In genomic region chr6:128300134-128301001, GRCm38 (mm10) we compare ENCODE assay signal across 8 mouse cellular contexts. TPM values are rescaled to one million over a fixed set of nuclear protein-coding genes. Genes with fewer than 3 reads are reported as not detected.
DNase-seq lines count a peak whose midpoint lies in the region; ATAC-seq lines count a peak whose summit lies in the region.

Gene Tead4, minus strand, starts transcription at chr6:128300823.

- H3K4me2 ChIP-seq in hindbrain, embryonic 11.5 days (replicated peaks; ENCODE audit: low read depth, low read length) = peak within 1 kb of the TSS; percentile 98
- peak within 1 kb of the TSS; percentile 98 for H3K4me2 ChIP-seq in limb, embryonic 13.5 days (replicated peaks)
- peak within 1 kb of the TSS; percentile 99 for H3K4me2 ChIP-seq in midbrain, embryonic 11.5 days
- H3K4me2 ChIP-seq in stomach, embryonic 15.5 days = peak within 1 kb of the TSS; percentile 94

- H3K9me3 ChIP-seq in hindbrain, embryonic 11.5 days (ENCODE audit: control insufficient read depth, low read length) = no peaks in the 10 kb centered on the region
- H3K9me3 ChIP-seq in limb, embryonic 13.5 days = peaks cover 5% of the 10 kb centered on the region; the same call in 1 of the 2 replicates
- peaks cover 2% of the 10 kb centered on the region; the same call in 1 of the 2 replicates for H3K9me3 ChIP-seq in midbrain, embryonic 11.5 days (ENCODE audit: control insufficient read depth, low read length)
- no peaks in the 10 kb centered on the region for H3K9me3 ChIP-seq in stomach, embryonic 15.5 days

- peak; percentile 90 for DNase-seq in adrenal gland, adult 2 months
- peak; percentile 72 for DNase-seq in cerebellum, adult 9-10 months
- DNase-seq in gastrocnemius, adult 18-20 months (ENCODE audit: low spot score) = peak; percentile 64
- DNase-seq in hindbrain, embryonic 11.5 days (ENCODE audit: low spot score) = peak; percentile 67
- DNase-seq in midbrain, embryonic 11.5 days (ENCODE audit: low spot score, missing footprints) = peak; percentile 96
- DNase-seq in spleen, postnatal 14 days (ENCODE audit: low spot score in 2 of 2) = no peak

- H3K4me1 ChIP-seq in hindbrain, embryonic 11.5 days (replicated peaks; ENCODE audit: control insufficient read depth, insufficient read depth, low read length) = peaks cover 2% of the 10 kb centered on the region
- peaks cover 35% of the 10 kb centered on the region for H3K4me1 ChIP-seq in limb, embryonic 13.5 days
- H3K4me1 ChIP-seq in midbrain, embryonic 11.5 days (ENCODE audit: control insufficient read depth, insufficient read depth, low read length) = peaks cover 13% of the 10 kb centered on the region
- H3K4me1 ChIP-seq in stomach, embryonic 15.5 days = peaks cover 25% of the 10 kb centered on the region

- peak within 1 kb of the TSS; percentile 64 for H3K4me3 ChIP-seq in hindbrain, embryonic 11.5 days (ENCODE audit: low read depth, low read length)
- peak within 1 kb of the TSS; percentile 70 for H3K4me3 ChIP-seq in limb, embryonic 13.5 days
- H3K4me3 ChIP-seq in midbrain, embryonic 11.5 days (ENCODE audit: low read depth, low read length) = peak within 1 kb of the TSS; percentile 64
- H3K4me3 ChIP-seq in stomach, embryonic 15.5 days (replicated peaks) = peak within 1 kb of the TSS; percentile 73

- WGBS in hindbrain, embryonic 11.5 days = under 1% methylated on average over 79 of the region's 81 CpGs
- under 1% methylated on average over 77 of the region's 81 CpGs for WGBS in limb, embryonic 13.5 days
- WGBS in midbrain, embryonic 11.5 days = under 1% methylated on average over 68 of the region's 81 CpGs
- WGBS in stomach, embryonic 15.5 days = under 1% methylated on average over 70 of the region's 81 CpGs

- H3K27me3 ChIP-seq in hindbrain, embryonic 11.5 days (ENCODE audit: control insufficient read depth, insufficient read depth, low read length) = peaks cover 33% of the 10 kb centered on the region
- H3K27me3 ChIP-seq in limb, embryonic 13.5 days = peaks cover 54% of the 10 kb centered on the region
- H3K27me3 ChIP-seq in midbrain, embryonic 11.5 days (ENCODE audit: control insufficient read depth, insufficient read depth, low read length) = peaks cover 47% of the 10 kb centered on the region
- H3K27me3 ChIP-seq in stomach, embryonic 15.5 days (replicated peaks) = peaks cover 31% of the 10 kb centered on the region

- no peak within 1 kb of the TSS for H3K27ac ChIP-seq in hindbrain, embryonic 11.5 days (ENCODE audit: low read depth, low read length)
- H3K27ac ChIP-seq in limb, embryonic 13.5 days = no peak within 1 kb of the TSS
- no peak within 1 kb of the TSS for H3K27ac ChIP-seq in midbrain, embryonic 11.5 days (ENCODE audit: low read depth, low read length)
- peak within 1 kb of the TSS; percentile 70 for H3K27ac ChIP-seq in stomach, embryonic 15.5 days

- ATAC-seq in hindbrain, embryonic 11.5 days (ENCODE audit: low FRiP score) = peak; percentile 72
- peak; percentile 80 for ATAC-seq in limb, embryonic 13.5 days (ENCODE audit: low FRiP score, low read depth)
- ATAC-seq in midbrain, embryonic 11.5 days (ENCODE audit: low FRiP score) = peak; percentile 77
- peak; percentile 87 for ATAC-seq in stomach, embryonic 15.5 days (ENCODE audit: insufficient read depth, low FRiP score, low read depth)

- H3K9ac ChIP-seq in hindbrain, embryonic 11.5 days (ENCODE audit: low read depth, low read length) = peak within 1 kb of the TSS; percentile 63
- peak within 1 kb of the TSS; percentile 73 for H3K9ac ChIP-seq in limb, embryonic 13.5 days
- peak within 1 kb of the TSS; percentile 60 for H3K9ac ChIP-seq in midbrain, embryonic 11.5 days (ENCODE audit: low read length)
- peak within 1 kb of the TSS; percentile 34; the same call in 1 of the 2 replicates for H3K9ac ChIP-seq in stomach, embryonic 15.5 days

- no peaks in the 10 kb centered on the region for H3K36me3 ChIP-seq in hindbrain, embryonic 11.5 days (ENCODE audit: control insufficient read depth, insufficient read depth, low read length)
- H3K36me3 ChIP-seq in limb, embryonic 13.5 days = no peaks in the 10 kb centered on the region
- no peaks in the 10 kb centered on the region for H3K36me3 ChIP-seq in midbrain, embryonic 11.5 days (ENCODE audit: control insufficient read depth, insufficient read depth, low read length)
- no peaks in the 10 kb centered on the region for H3K36me3 ChIP-seq in stomach, embryonic 15.5 days

RNA-seq across cellular contexts. Expression of gene Tead4, which starts in this region (rescaled TPM):
- total RNA-seq in adrenal gland, adult 2 months (2021) = 1 to 10 TPM; 2.7 to 2.9 TPM
- polyA plus RNA-seq in adrenal gland, adult 2 months (2012; rRNA removed) = 2.9 and 3.6 TPM in 2 replicates
- total RNA-seq in gastrocnemius, adult 18-20 months (2021) = 10 to 100 TPM in 1 of 2 experiments, 1 to 10 TPM in 1; 6.2 to 11.1 TPM
- polyA plus RNA-seq in hindbrain, embryonic 11.5 days (2014; fragmentation: Nextera tagmentation; extraction: Ambion mirVana) = 1.4 and 1.7 TPM in 2 replicates
- 4.2 and 5.4 TPM in 2 replicates for polyA plus RNA-seq in limb, embryonic 13.5 days (2015; fragmentation: Nextera tagmentation; extraction: Ambion mirVana)
- 0.39 and 1.7 TPM in 2 replicates for polyA plus RNA-seq in midbrain, embryonic 11.5 days (2014; fragmentation: Nextera tagmentation; extraction: Ambion mirVana)
- polyA plus RNA-seq in stomach, embryonic 15.5 days (2015; fragmentation: Nextera tagmentation; extraction: Ambion mirVana) = 1.6 and 2.8 TPM in 2 replicates

Comparison
In these comparisons a context has a peak if more than half of its experiments do, and no peak if none do; other contexts are left out.
1. DNase-seq: peak in adrenal gland, adult 2 months (single experiment), cerebellum, adult 9-10 months (single experiment), gastrocnemius, adult 18-20 months (single experiment), hindbrain, embryonic 11.5 days (single experiment) and midbrain, embryonic 11.5 days (single experiment); none in spleen, postnatal 14 days (0 of 2).
2. Peak in every context shown above with its lines, with median percentiles within 50 percentile points of each other: ATAC-seq, H3K4me2 ChIP-seq, H3K4me3 ChIP-seq and H3K9ac ChIP-seq.